Mouse (Mus musculus): ENCODE results near the gene 4930503B20Rik. TPM values are rescaled to one million over a fixed set of nuclear protein-coding genes. Genes with fewer than 3 reads are reported as not detected.

Gene 4930503B20Rik
- polyA plus RNA-seq (2015; fragmentation: Nextera tagmentation; extraction: Ambion mirVana), result not detected in 2 replicates

DNA sequence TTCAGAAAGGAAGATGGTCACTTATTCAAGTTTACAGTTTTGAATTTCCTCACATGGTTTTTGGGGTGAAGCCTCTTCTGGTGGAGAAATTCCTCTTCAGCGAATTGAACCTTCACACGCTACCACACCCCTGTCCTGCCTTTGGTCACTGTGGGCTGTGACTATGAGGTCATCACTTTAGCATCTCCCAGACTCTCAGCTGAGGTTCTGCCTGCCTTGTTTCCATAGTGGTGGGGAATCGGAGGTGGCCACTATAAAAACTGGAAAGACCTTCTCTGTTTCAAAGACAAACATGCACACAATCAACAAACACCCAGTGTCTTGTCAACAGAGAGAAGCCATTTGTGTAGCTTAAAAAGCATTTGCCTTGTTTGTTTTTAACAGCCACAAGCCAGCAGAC lies at the start of gene 4930503B20Rik:
Gene 4930503B20Rik (minus strand): TSS at position 101 of the 400 bp plus-strand sequence.
- ATAC-seq (ENCODE audit: insufficient read depth, low FRiP score, low read depth), result no peak
- no peaks in the 10 kb centered on the region for H3K27me3 ChIP-seq (replicated peaks)
- H3K36me3 ChIP-seq, result no peaks in the 10 kb centered on the region
- WGBS, result 90% methylated on average over 3 of the region's 3 CpGs
- no peaks in the 10 kb centered on the region for H3K9me3 ChIP-seq
- no peak within 1 kb of the TSS for H3K4me2 ChIP-seq
- H3K27ac ChIP-seq, result no peak within 1 kb of the TSS
- no peaks in the 10 kb centered on the region for H3K4me1 ChIP-seq
- no peak within 1 kb of the TSS for H3K4me3 ChIP-seq (replicated peaks)
- no peak within 1 kb of the TSS for H3K9ac ChIP-seq

GRCm38 (mm10) chr3:146700051-146700450 lies 48.9 kb upstream of the 4930503B20Rik start:
- Histone ChIP-seq H3K27ac (no peak overlapping the region), H3K4me1 (no peaks in the 10 kb centered on the region), H3K27me3 (replicated peaks) (no peaks in the 10 kb centered on the region), H3K4me2 (no peak overlapping the region), H3K9me3 (no peaks in the 10 kb centered on the region), H3K4me3 (replicated peaks) (no peak overlapping the region), H3K9ac (no peak overlapping the region), H3K36me3 (no peaks in the 10 kb centered on the region)
- 74% methylated on average over 11 of the region's 11 CpGs for WGBS
- peak; percentile 80; the same call in 1 of the 2 replicates for ATAC-seq (ENCODE audit: insufficient read depth, low FRiP score, low read depth)

- Histone ChIP-seq H3K36me3 (no peaks in the 10 kb centered on the region), H3K27me3 (replicated peaks) (no peaks in the 10 kb centered on the region), H3K27ac (no peak overlapping the region), H3K4me3 (replicated peaks) (no peak overlapping the region), H3K4me2 (no peak overlapping the region), H3K4me1 (no peaks in the 10 kb centered on the region), H3K9ac (no peak overlapping the region), H3K9me3 (no peaks in the 10 kb centered on the region)
- no peak for ATAC-seq (ENCODE audit: insufficient read depth, low FRiP score, low read depth)
- WGBS, result 55% methylated on average over 11 of the region's 11 CpGs
Measured at GRCm38 (mm10) chr3:146698982-146699381, 47.9 kb upstream of the 4930503B20Rik start.

- no peak overlapping the region for H3K4me3 ChIP-seq (replicated peaks)
- WGBS, result 75% methylated on average over 5 of the region's 5 CpGs
Measured at GRCm38 (mm10) chr3:146692547-146692946, 41.4 kb upstream of the 4930503B20Rik start.

GRCm38 (mm10) chr3:146687121-146687725 lies 36.1 kb upstream of the 4930503B20Rik start:
- no peak overlapping the region for H3K4me2 ChIP-seq
- H3K4me3 ChIP-seq (replicated peaks), result no peak overlapping the region
- no peak for ATAC-seq (ENCODE audit: insufficient read depth, low FRiP score, low read depth)
- 0 out of 2 replicates have a peak, but pooled peaks cover 5% of the 10 kb centered on the region for H3K4me1 ChIP-seq
- no peak overlapping the region for H3K9ac ChIP-seq
- H3K27me3 ChIP-seq (replicated peaks), result no peaks in the 10 kb centered on the region
- no peaks in the 10 kb centered on the region for H3K36me3 ChIP-seq
- H3K9me3 ChIP-seq, result no peaks in the 10 kb centered on the region
- H3K27ac ChIP-seq, result no peak overlapping the region
- 77% methylated on average over 4 of the region's 4 CpGs for WGBS

More at GRCm38 (mm10) chr3:146692547-146692946, 41.4 kb upstream of the 4930503B20Rik start:
- H3K9ac ChIP-seq, result no peak overlapping the region
- no peaks in the 10 kb centered on the region for H3K9me3 ChIP-seq
- H3K27ac ChIP-seq, result no peak overlapping the region
- H3K36me3 ChIP-seq, result no peaks in the 10 kb centered on the region
- no peaks in the 10 kb centered on the region for H3K4me1 ChIP-seq
- ATAC-seq (ENCODE audit: insufficient read depth, low FRiP score, low read depth), result no peak
- no peak overlapping the region for H3K4me2 ChIP-seq
- no peaks in the 10 kb centered on the region for H3K27me3 ChIP-seq (replicated peaks)

DNA sequence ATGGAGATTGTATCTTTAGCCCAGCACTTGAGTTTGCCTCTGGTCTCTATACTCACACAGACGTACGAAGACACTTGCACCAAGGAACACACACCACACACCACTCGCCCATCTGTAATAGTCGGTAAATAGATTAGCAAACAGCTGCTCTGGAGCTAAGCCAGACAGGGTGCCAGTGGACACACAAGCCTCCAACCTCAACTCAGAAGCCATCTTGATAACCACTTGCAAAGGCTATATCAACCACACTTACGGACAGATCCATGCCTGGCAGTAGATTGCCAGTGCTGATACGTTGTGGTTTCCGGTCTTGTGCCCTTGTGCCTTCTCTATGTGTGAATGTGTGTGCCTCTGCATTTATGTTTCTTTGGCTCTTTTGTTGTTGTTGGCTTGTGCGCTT lies 35.3 kb upstream of the 4930503B20Rik start:
- 85% methylated on average over 8 of the region's 8 CpGs for WGBS
- H3K9ac ChIP-seq, result no peak overlapping the region
- no peaks in the 10 kb centered on the region for H3K9me3 ChIP-seq

GRCm38 (mm10) chr3:146684811-146685675 lies 33.9 kb upstream of the 4930503B20Rik start, which contains the start of gene Samd13:
Gene Samd13 (minus strand): TSS chr3:146685592.
- no peaks in the 10 kb centered on the region for H3K36me3 ChIP-seq
- H3K9ac ChIP-seq, result peak within 1 kb of the TSS; percentile 4; the same call in 1 of the 2 replicates
- H3K4me3 ChIP-seq (replicated peaks), result peak within 1 kb of the TSS; percentile 48
- 0 out of 2 replicates have a peak, but pooled peaks cover 5% of the 10 kb centered on the region for H3K4me1 ChIP-seq
- H3K27ac ChIP-seq, result no peak within 1 kb of the TSS
- WGBS, result 1% methylated on average over 50 of the region's 50 CpGs
- ATAC-seq (ENCODE audit: insufficient read depth, low FRiP score, low read depth), result peak; percentile 85
- H3K9me3 ChIP-seq, result no peaks in the 10 kb centered on the region
- no peaks in the 10 kb centered on the region for H3K27me3 ChIP-seq (replicated peaks)
- H3K4me2 ChIP-seq, result peak within 1 kb of the TSS; percentile 93

More for the DNA sequence above, 35.3 kb upstream of the 4930503B20Rik start:
- H3K4me2 ChIP-seq, result no peak overlapping the region
- H3K36me3 ChIP-seq, result no peaks in the 10 kb centered on the region
- no peak for ATAC-seq (ENCODE audit: insufficient read depth, low FRiP score, low read depth)
- H3K27ac ChIP-seq, result no peak overlapping the region
- H3K4me3 ChIP-seq (replicated peaks), result no peak overlapping the region
- no peaks in the 10 kb centered on the region for H3K27me3 ChIP-seq (replicated peaks)
- H3K4me1 ChIP-seq, result 0 out of 2 replicates have a peak, but pooled peaks cover 5% of the 10 kb centered on the region

- H3K4me1 ChIP-seq, result 0 out of 2 replicates have a peak, but pooled peaks cover 5% of the 10 kb centered on the region
- no peaks in the 10 kb centered on the region for H3K27me3 ChIP-seq (replicated peaks)
- no peak overlapping the region for H3K9ac ChIP-seq
- no peak for ATAC-seq (ENCODE audit: insufficient read depth, low FRiP score, low read depth)
- H3K4me3 ChIP-seq (replicated peaks), result no peak overlapping the region
- WGBS, result 65% methylated on average over 2 of the region's 2 CpGs
- H3K36me3 ChIP-seq, result no peaks in the 10 kb centered on the region
- no peak overlapping the region for H3K27ac ChIP-seq
- no peaks in the 10 kb centered on the region for H3K9me3 ChIP-seq
- no peak overlapping the region for H3K4me2 ChIP-seq
Measured at GRCm38 (mm10) chr3:146683095-146683494, 32.0 kb upstream of the 4930503B20Rik start.

DNA sequence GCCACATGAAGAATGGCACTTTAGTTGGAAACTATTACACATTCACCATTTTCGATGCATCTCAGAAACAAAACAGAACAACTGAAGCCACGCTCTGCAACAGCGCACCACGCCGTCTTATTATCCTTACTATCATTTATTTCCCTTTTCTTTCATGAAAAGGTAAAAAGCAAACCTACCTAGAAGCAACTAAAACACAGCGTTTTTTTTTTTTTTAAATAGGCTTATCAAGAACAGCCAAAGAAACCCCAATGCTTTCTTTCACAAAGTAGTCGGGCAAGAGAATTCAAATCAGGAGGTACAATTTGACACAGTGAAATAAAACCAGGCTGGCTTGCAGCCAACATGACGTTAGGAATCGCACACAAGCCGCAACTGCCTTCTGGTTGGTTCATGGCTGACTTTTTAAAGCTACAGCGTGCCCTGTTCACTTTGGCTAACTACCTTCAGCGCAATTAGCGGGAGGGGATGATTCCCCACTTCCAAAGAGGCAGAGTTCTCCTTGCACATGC lies 31.1 kb upstream of the 4930503B20Rik start:
- Histone ChIP-seq H3K4me2 (peak overlapping the region; percentile 55), H3K4me3 (replicated peaks) (peak overlapping the region; percentile 23), H3K9ac (no peak overlapping the region), H3K27me3 (replicated peaks) (no peaks in the 10 kb centered on the region), H3K36me3 (no peaks in the 10 kb centered on the region), H3K4me1 (0 out of 2 replicates have a peak, but pooled peaks cover 5% of the 10 kb centered on the region), H3K27ac (0 out of 2 replicates have a peak overlapping the region, but pooled peaks have one; percentile 3), H3K9me3 (no peaks in the 10 kb centered on the region)
- no peak for ATAC-seq (ENCODE audit: insufficient read depth, low FRiP score, low read depth)
- WGBS, result 44% methylated on average over 13 of the region's 13 CpGs

GRCm38 (mm10) chr3:146681696-146682095 lies 30.6 kb upstream of the 4930503B20Rik start:
- no peaks in the 10 kb centered on the region for H3K9me3 ChIP-seq
- H3K27ac ChIP-seq, result no peak overlapping the region
- peak overlapping the region; percentile 55 for H3K4me2 ChIP-seq
- 0 out of 2 replicates have a peak, but pooled peaks cover 5% of the 10 kb centered on the region for H3K4me1 ChIP-seq
- 58% methylated on average over 8 of the region's 8 CpGs for WGBS
- no peaks in the 10 kb centered on the region for H3K27me3 ChIP-seq (replicated peaks)
- H3K9ac ChIP-seq, result no peak overlapping the region
- H3K36me3 ChIP-seq, result no peaks in the 10 kb centered on the region
- no peak for ATAC-seq (ENCODE audit: insufficient read depth, low FRiP score, low read depth)
- peak overlapping the region; percentile 23; the same call in 1 of the 2 replicates for H3K4me3 ChIP-seq (replicated peaks)

DNA sequence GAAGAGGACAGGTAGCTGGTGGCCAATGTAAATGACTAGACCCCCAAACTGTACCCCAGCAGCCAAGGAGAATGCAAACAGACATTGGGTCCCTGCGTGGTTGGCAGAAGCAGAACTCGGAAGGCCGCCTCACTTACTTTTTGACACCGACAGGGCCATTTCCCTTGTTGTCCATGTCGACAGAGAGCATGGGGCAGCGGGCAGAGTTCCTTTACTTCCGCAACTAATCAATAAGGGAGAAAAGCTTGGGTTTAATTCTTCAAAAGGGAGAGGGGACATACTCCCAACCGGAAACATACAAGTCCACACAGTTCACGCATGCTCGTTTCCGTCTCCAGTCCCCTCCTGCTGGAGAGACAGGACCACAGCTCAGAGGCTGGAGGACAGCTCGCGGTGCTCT lies 29.5 kb upstream of the 4930503B20Rik start:
- no peak overlapping the region for H3K9ac ChIP-seq
- H3K4me1 ChIP-seq, result 0 out of 2 replicates have a peak, but pooled peaks cover 5% of the 10 kb centered on the region
- no peak overlapping the region for H3K27ac ChIP-seq
- no peaks in the 10 kb centered on the region for H3K27me3 ChIP-seq (replicated peaks)
- no peak overlapping the region for H3K4me2 ChIP-seq
- 92% methylated on average over 13 of the region's 13 CpGs for WGBS
- ATAC-seq (ENCODE audit: insufficient read depth, low FRiP score, low read depth), result no peak
- no peaks in the 10 kb centered on the region for H3K9me3 ChIP-seq
- H3K36me3 ChIP-seq, result no peaks in the 10 kb centered on the region
- no peak overlapping the region for H3K4me3 ChIP-seq (replicated peaks)
